Mouse (Mus musculus) CH12.LX (cell line): ENCODE results near the gene Slc25a19.

ENCODE experiments used
- CTCF ChIP-seq, 2 experiments: IDR thresholded peaks in 1 of 2; conservative IDR thresholded peaks in 1 of 2; 2 replicates each; pipeline ENCODE4 v1.5.1; 2011 to 2012; ENCODE audit warnings: low read depth in 2 of 2, low read length in 2 of 2, improper control_type of control experiment in 1 of 2, inconsistent platforms in 1 of 2, mild to moderate bottlenecking in 1 of 2, moderate library complexity in 1 of 2
- E2F4 ChIP-seq: IDR thresholded peaks from 2 replicates; pipeline ENCODE4 v1.6.1; 2011; ENCODE audit warnings: low read depth, low read length, improper control_type of control experiment; ENCODE audit not compliant: insufficient replicate concordance
- ELF1 ChIP-seq: IDR thresholded peaks from 2 replicates; pipeline ENCODE4 v1.6.1; 2014; ENCODE audit warnings: low read depth, mild to moderate bottlenecking, inconsistent platforms, low read length, improper control_type of control experiment
- MXI1 ChIP-seq: IDR thresholded peaks from 2 replicates; pipeline ENCODE4 v1.6.1; 2011; ENCODE audit warnings: mild to moderate bottlenecking, low read depth, low read length, improper control_type of control experiment
- PAX5 ChIP-seq: IDR thresholded peaks from 2 replicates; pipeline ENCODE4 v1.6.1; 2012; ENCODE audit warnings: low read length, inconsistent platforms, mixed read lengths
- POLR2A ChIP-seq: IDR thresholded peaks from 2 replicates; pipeline ENCODE4 v1.6.1; 2011; ENCODE audit warnings: low read depth, mild to moderate bottlenecking, improper control_type of control experiment, low read length
- POLR2AphosphoS2 ChIP-seq: IDR thresholded peaks from 2 replicates; pipeline ENCODE4 v1.6.1; 2011; ENCODE audit warnings: low read depth, low read length, improper control_type of control experiment
- RAD21 ChIP-seq: IDR thresholded peaks from 2 replicates; pipeline ENCODE4 v1.6.1; 2011; ENCODE audit warnings: low read depth, mild to moderate bottlenecking, low read length, improper control_type of control experiment, moderate library complexity
- SIN3A ChIP-seq: IDR thresholded peaks from 2 replicates; pipeline ENCODE4 v1.6.1; 2012; ENCODE audit warnings: low read length, improper control_type of control experiment, inconsistent platforms
- USF2 ChIP-seq: conservative IDR thresholded peaks from 2 replicates; pipeline ENCODE4 v1.6.1; 2011; ENCODE audit warnings: low read depth, low read length, improper control_type of control experiment
- ZMIZ1 ChIP-seq: IDR thresholded peaks from 2 replicates; pipeline ENCODE4 v1.6.1; 2012; ENCODE audit warnings: low read depth, mild to moderate bottlenecking, inconsistent platforms, low read length, improper control_type of control experiment
- ZNF384 ChIP-seq: IDR thresholded peaks from 2 replicates; pipeline ENCODE4 v1.6.1; 2012; ENCODE audit warnings: low read depth, low read length, improper control_type of control experiment, inconsistent platforms

- no peak for TF ChIP-seq ELF1
- no peak for TF ChIP-seq CTCF (conservative IDR thresholded peaks at IDR 0.05 in 1 of 2, IDR thresholded peaks at IDR 0.05 in 1 of 2; ENCODE audit: low read depth in 2 of 2, low read length in 2 of 2)
- no peak for TF ChIP-seq POLR2A
- no peak for TF ChIP-seq PAX5
- no peak for TF ChIP-seq E2F4
- no peak for TF ChIP-seq RAD21
- peak; percentile 7; the same call in 1 of the 2 replicates for TF ChIP-seq SIN3A
- no peak for TF ChIP-seq ZNF384
- 0 out of 2 replicates have a peak, but pooled peaks have one; percentile 50 for TF ChIP-seq POLR2AphosphoS2
- no peak for TF ChIP-seq ZMIZ1
- TF ChIP-seq USF2, result no peak
- peak; percentile 60; the same call in 1 of the 2 replicates for TF ChIP-seq MXI1
Measured at GRCm38 (mm10) chr11:115626824-115627616, 1.1 kb downstream of the Slc25a19 start.
